Mouse (Mus musculus) heart, embryonic 16.5 days (tissue): Measurements from ENCODE around the gene Sorbs2. TPM values are rescaled to one million over a fixed set of nuclear protein-coding genes. Genes with fewer than 3 reads are reported as not detected.

ENCODE experiments used
- ATAC-seq: fragments of 200-750 bp; cut with Nextera tagmentation; replicated peaks from 2 replicates; pipeline ENCODE4 v1.8.0; 2017; ENCODE audit warnings: moderate number of reproducible peaks; ENCODE audit not compliant: insufficient read depth, low FRiP score; ENCODE audit errors: extremely low read depth
- H3K27ac ChIP-seq: fragments of 300-500 bp; sonication (generic); 2 replicates; pipeline ENCODE4 v1.5.1; 2014; ENCODE audit warnings: mild to moderate bottlenecking, low read length, control low read depth, moderate library complexity
- H3K27me3 ChIP-seq: fragments of 300-500 bp; sonication (generic); 2 replicates; pipeline ENCODE4 v1.6.1; 2014; ENCODE audit warnings: low read length, mixed read lengths; ENCODE audit not compliant: control insufficient read depth, insufficient read depth
- H3K36me3 ChIP-seq: fragments of 300-500 bp; sonication (generic); 2 replicates; pipeline ENCODE4 v1.6.1; 2014; ENCODE audit not compliant: control insufficient read depth, insufficient read depth
- H3K4me1 ChIP-seq: fragments of 300-500 bp; sonication (generic); 2 replicates; pipeline ENCODE4 v1.6.1; 2014; ENCODE audit warnings: low read length, mixed read lengths; ENCODE audit not compliant: control insufficient read depth, insufficient read depth
- H3K4me2 ChIP-seq: fragments of 300-500 bp; sonication (generic); 2 replicates; pipeline ENCODE4 v1.6.1; 2014; ENCODE audit warnings: low read depth, mild to moderate bottlenecking, control low read depth, low read length
- H3K4me3 ChIP-seq: fragments of 300-500 bp; sonication (generic); 2 replicates; pipeline ENCODE4 v1.5.1; 2014; ENCODE audit warnings: mild to moderate bottlenecking, control low read depth, low read length
- H3K9ac ChIP-seq: fragments of 300-500 bp; sonication (generic); 2 replicates; pipeline ENCODE4 v1.6.1; 2014; ENCODE audit warnings: low read length, control low read depth
- H3K9me3 ChIP-seq: fragments of 300-500 bp; sonication (generic); replicated peaks from 2 replicates; pipeline ENCODE4 v1.6.1; 2016; ENCODE audit warnings: low read length; ENCODE audit not compliant: control insufficient read depth
- WGBS: fragments of 180-500 bp; shearing (Covaris S2); extraction: QIAGEN DNeasy Blood & Tissue Kit; methylation state at CpG from one replicate; pipeline ENCODE4 v1.1.7; 2014; 5-methylcytosine and 5-hydroxymethylcytosine counted together
- polyA plus RNA-seq: library from polyadenylated mRNA; unstranded; fragments of >200 nt; fragmentation: Nextera tagmentation; extraction: Ambion mirVana; gene quantifications from 2 replicates; pipeline ENCODE4 v1.2.1, GENCODE M21; 2015

Sorbs2 gene
- polyA plus RNA-seq, 1 experiment from 2014 or later: 316 TPM

- ATAC-seq: no peak
- Histone ChIP-seq H3K9me3 (no peaks in the 10 kb centered on the region), H3K27me3 (no peaks in the 10 kb centered on the region), H3K27ac (no peak overlapping the region), H3K9ac (no peak overlapping the region), H3K4me2 (no peak overlapping the region), H3K4me3 (no peak overlapping the region), H3K36me3 (no peaks in the 10 kb centered on the region), H3K4me1 (peaks cover 2% of the 10 kb centered on the region; the same call in 1 of the 2 replicates)
- 50% methylated on average over 5 of the region's 5 CpGs for WGBS
Measured at GRCm38 (mm10) chr8:45626406-45626805, 118.8 kb downstream of the Sorbs2 start.

DNA sequence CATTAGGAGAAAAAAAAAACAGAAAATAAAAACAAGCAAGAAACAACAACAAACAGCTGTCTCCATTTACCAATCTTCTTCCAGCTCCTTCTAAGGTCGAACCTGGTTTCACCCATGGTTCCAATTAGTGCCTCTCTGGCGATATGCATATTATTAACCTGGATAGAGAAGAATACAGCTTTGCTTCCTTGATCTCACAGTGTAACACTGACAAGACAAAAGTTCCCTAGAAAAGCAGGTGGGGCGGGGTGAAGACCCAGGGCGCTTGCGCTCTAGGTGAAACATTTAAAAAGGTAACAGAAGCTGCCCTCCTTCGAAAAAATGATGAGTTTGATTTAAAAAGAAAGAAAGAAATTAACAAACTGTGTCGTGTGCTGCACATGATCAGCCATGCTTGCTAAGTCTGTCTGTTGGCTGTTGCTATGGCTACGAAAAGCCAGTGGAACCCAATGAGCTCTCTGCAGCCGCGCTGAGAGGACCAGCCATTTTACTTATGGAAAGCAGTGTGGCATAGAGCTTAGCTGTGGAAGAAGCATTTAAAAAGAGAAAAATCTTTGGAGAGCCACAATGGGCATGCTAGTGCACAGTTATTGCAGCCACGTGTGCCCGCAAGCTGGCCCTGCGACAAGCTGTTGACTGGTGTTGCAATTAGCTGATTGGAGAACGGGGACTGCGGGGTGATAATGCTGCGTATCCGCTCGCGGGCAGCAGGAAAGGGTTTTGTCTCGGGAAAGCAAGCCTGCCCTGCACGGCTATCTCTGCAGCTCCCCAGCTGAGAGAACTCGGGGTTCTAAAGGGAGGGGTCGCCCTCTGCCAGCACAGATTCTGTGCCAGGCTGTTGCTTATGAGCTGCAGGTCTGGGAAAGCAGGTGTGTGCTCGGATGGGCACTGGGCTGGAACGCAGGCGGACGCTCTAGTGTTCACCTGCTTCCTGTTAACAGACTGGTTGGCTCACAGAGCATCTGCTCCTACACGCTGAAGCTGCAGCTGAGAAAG is 120.0 kb downstream of the Sorbs2 start:
- Histone ChIP-seq H3K27ac (peak overlapping the region; percentile 97), H3K36me3 (no peaks in the 10 kb centered on the region), H3K4me1 (peaks cover 2% of the 10 kb centered on the region; the same call in 1 of the 2 replicates), H3K9me3 (no peaks in the 10 kb centered on the region), H3K4me3 (peak overlapping the region; percentile 83), H3K9ac (peak overlapping the region; percentile 89), H3K4me2 (peak overlapping the region; percentile 80), H3K27me3 (no peaks in the 10 kb centered on the region)
- ATAC-seq: peak; percentile 88
- 2% methylated on average over 28 of the region's 28 CpGs for WGBS

- Histone ChIP-seq H3K9me3 (no peaks in the 10 kb centered on the region), H3K9ac (peak overlapping the region; percentile 89), H3K36me3 (no peaks in the 10 kb centered on the region), H3K27ac (peak overlapping the region; percentile 97), H3K4me2 (peak overlapping the region; percentile 80), H3K4me3 (peak overlapping the region; percentile 83), H3K4me1 (peaks cover 5% of the 10 kb centered on the region), H3K27me3 (no peaks in the 10 kb centered on the region)
- WGBS: 25% methylated on average over 9 of the region's 9 CpGs
- 0 out of 2 replicates have a peak, but pooled peaks have one; percentile 29 for ATAC-seq
Measured at GRCm38 (mm10) chr8:45628421-45629065, 121.0 kb downstream of the Sorbs2 start.

- Histone ChIP-seq H3K4me2 (peak overlapping the region; percentile 80), H3K4me3 (peak overlapping the region; percentile 83), H3K9me3 (no peaks in the 10 kb centered on the region), H3K27me3 (no peaks in the 10 kb centered on the region), H3K27ac (peak overlapping the region; percentile 97), H3K9ac (peak overlapping the region; percentile 89), H3K4me1 (peaks cover 6% of the 10 kb centered on the region), H3K36me3 (no peaks in the 10 kb centered on the region)
- no peak for ATAC-seq
- WGBS: 50% methylated on average over 8 of the region's 8 CpGs
Measured at GRCm38 (mm10) chr8:45629066-45629430, 121.5 kb downstream of the Sorbs2 start.

GRCm38 (mm10) chr8:45631023-45631422 is 123.4 kb downstream of the Sorbs2 start:
- peak overlapping the region; percentile 26 for H3K4me3 ChIP-seq
- no peaks in the 10 kb centered on the region for H3K36me3 ChIP-seq
- no peak for ATAC-seq
- peaks cover 10% of the 10 kb centered on the region for H3K4me1 ChIP-seq
- no peaks in the 10 kb centered on the region for H3K27me3 ChIP-seq
- no peak overlapping the region; the same call in 1 of the 2 replicates for H3K9ac ChIP-seq
- peak overlapping the region; percentile 80 for H3K4me2 ChIP-seq
- no peak overlapping the region for H3K27ac ChIP-seq
- 51% methylated on average over 6 of the region's 8 CpGs for WGBS
- no peaks in the 10 kb centered on the region for H3K9me3 ChIP-seq

GRCm38 (mm10) chr8:45635155-45635554 is 127.6 kb downstream of the Sorbs2 start:
- Histone ChIP-seq H3K4me2 (no peak overlapping the region), H3K9me3 (no peaks in the 10 kb centered on the region), H3K27ac (no peak overlapping the region), H3K36me3 (no peaks in the 10 kb centered on the region), H3K9ac (no peak overlapping the region; the same call in 1 of the 2 replicates), H3K27me3 (no peaks in the 10 kb centered on the region), H3K4me1 (peaks cover 18% of the 10 kb centered on the region), H3K4me3 (no peak overlapping the region)
- WGBS: 77% methylated on average over 6 of the region's 6 CpGs
- no peak for ATAC-seq

GRCm38 (mm10) chr8:45637745-45638144 is 130.2 kb downstream of the Sorbs2 start:
- H3K36me3 ChIP-seq: no peaks in the 10 kb centered on the region
- no peak overlapping the region for H3K4me3 ChIP-seq
- peaks cover 23% of the 10 kb centered on the region for H3K4me1 ChIP-seq
- no peak for ATAC-seq
- H3K9me3 ChIP-seq: no peaks in the 10 kb centered on the region
- no peak overlapping the region for H3K9ac ChIP-seq
- H3K4me2 ChIP-seq: no peak overlapping the region
- H3K27me3 ChIP-seq: no peaks in the 10 kb centered on the region
- no peak overlapping the region for H3K27ac ChIP-seq
- 66% methylated on average over 1 of the region's 1 CpGs for WGBS

DNA sequence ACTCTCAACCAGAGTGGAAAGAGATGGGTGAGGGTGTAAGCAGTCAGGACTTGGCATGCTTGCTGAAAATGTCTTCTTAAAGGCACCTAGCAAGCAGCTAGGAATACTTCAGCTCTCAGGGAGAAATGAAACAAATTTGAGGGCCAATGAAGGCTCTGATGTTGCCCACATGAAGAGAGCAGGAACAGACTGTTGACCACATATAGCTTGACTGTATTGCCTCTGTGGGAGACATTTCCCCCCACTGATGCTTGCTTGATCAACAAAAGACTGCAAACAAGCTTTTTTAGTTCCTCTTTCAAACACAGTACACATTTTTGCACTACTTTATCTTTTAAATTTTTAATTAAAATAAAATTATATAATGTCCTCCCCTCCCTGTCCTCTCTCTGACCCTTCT is 131.9 kb downstream of the Sorbs2 start:
- no peaks in the 10 kb centered on the region for H3K27me3 ChIP-seq
- no peak overlapping the region for H3K4me3 ChIP-seq
- no peaks in the 10 kb centered on the region for H3K9me3 ChIP-seq
- H3K27ac ChIP-seq: peak overlapping the region; percentile 14; the same call in 1 of the 2 replicates
- H3K9ac ChIP-seq: no peak overlapping the region
- ATAC-seq: no peak
- peaks cover 24% of the 10 kb centered on the region for H3K4me1 ChIP-seq
- H3K36me3 ChIP-seq: no peaks in the 10 kb centered on the region
- no peak overlapping the region for H3K4me2 ChIP-seq

GRCm38 (mm10) chr8:45644651-45645050 is 137.1 kb downstream of the Sorbs2 start:
- no peaks in the 10 kb centered on the region for H3K27me3 ChIP-seq
- peak overlapping the region; percentile 2; the same call in 1 of the 2 replicates for H3K4me2 ChIP-seq
- H3K27ac ChIP-seq: peak overlapping the region; percentile 62
- H3K9me3 ChIP-seq: no peaks in the 10 kb centered on the region
- 30% methylated on average over 2 of the region's 2 CpGs for WGBS
- no peak overlapping the region for H3K4me3 ChIP-seq
- ATAC-seq: no peak
- peaks cover 3% of the 10 kb centered on the region; the same call in 1 of the 2 replicates for H3K36me3 ChIP-seq
- no peak overlapping the region for H3K9ac ChIP-seq
- peaks cover 25% of the 10 kb centered on the region for H3K4me1 ChIP-seq
